Mouse (Mus musculus): ENCODE data around the gene Gm43302. TPM values are rescaled to one million over a fixed set of nuclear protein-coding genes. Genes with fewer than 3 reads are reported as not detected.
"Not testable (repeated sequence)": the region's sequence is repeated elsewhere in the genome, so short reads cannot be mapped to it uniquely, and the experiment has no call there.

The Gm43302 gene
- total RNA-seq, 2 experiments from 2014 or later = not detected

DNA sequence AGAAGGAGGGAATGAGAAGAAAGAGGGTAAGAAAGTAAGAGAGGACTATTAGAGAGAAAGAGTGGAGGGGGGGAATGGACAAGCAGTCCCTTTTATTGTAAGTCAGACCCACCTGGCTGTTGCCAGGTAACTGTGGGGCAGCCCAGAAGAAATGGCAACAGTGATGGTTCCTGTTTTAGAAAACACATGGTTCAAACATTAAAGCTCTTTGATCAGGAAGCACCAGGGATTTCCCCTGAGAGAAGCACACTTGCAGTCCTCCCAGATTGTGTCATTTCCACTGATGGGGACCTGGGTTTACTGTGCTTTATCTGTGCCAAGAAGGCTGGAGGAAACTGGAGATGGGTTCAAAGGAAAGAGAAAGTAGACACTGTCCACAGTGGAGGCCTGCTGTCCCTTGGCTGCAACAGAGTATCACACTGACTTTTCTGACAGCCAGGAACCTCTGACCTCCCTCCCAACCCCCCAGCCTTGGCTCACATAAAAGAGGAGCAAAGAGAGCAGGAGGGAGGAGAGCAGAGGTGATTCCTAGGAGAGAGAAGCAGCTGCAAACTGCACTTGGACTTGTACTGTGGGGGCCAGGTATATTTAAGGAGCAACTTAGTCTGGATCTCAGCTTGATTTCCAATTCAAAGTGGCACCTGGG, 95.5 kb downstream of the Gm43302 start:
- not testable (repeated sequence) for DNase-seq

DNA sequence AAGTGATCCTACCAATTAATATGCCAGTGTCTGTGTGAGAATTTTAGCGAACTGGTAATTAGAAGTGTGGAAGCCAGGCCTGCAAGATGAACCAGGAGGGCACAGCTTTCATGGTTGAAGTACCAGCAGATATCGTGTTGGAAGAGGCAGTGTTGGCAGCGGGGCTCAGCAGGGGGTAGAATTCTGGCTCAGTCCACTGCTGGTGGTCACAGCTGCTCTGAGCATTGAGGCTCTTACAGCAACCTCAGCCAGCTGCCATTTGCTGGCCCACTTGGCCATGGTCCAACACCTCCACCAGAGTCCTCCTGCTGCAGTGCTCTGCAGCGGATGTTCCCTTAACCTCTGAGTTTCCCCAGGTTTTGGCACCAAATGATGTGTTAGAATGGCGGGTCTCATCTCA, 97.2 kb downstream of the Gm43302 start:
- DNase-seq = not testable (repeated sequence)

DNA sequence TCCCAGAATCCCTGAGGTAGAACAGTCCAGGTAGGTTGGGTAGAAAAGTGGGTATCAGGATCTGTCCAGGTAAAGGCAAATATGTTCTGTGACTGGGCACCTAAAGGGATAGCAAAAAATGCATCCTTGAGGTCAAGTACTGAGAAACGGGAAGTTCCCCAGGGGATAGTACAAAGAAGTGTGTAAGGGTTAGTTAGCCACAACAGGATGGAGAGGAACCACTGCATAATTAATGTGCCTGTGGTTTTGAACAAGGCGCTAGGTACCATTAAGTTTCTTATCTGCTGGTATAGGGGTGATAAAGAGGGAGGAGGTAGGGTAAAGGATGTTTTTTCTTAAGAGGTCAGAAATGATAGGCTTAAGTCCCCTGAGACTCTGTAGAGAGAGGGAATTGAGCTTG, 101.0 kb downstream of the Gm43302 start:
- DNase-seq = not testable (repeated sequence)

DNA sequence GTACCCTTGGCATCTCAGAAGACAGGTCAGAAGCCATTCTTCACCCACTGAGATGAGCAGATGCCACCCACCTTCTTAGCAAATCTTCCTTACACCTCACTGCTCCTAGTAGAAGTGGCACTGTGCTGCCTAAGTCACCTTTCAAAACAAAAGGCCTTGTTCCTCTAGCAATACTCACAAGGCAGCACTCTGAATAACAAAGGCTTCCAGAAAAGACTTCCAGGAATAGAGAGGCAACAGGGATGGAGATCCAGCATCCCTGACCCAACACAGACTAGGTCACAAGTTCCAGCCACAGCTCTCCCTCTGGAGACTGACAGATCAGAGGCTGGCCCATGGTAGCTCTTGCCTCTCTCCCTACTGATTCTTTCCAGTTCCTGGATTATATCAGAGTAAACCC, 112.0 kb downstream of the Gm43302 start:
- DNase-seq = no peak

Other genes starting within 250 kb of the Gm43302 start
- 1 to 10 TPM; 8.5 to 9.1 TPM for gene Gbp9, start 154.2 kb downstream of the Gm43302 start, total RNA-seq (2021)
- gene Gbp8, start 154.2 kb downstream of the Gm43302 start, total RNA-seq (2021) = under 1 TPM; 0.43 to 0.50 TPM
- 1 to 10 TPM; 4.6 to 7.1 TPM for gene Gbp4, start 154.1 kb downstream of the Gm43302 start, total RNA-seq (2021)
- gene Gbp10, start 54.2 kb downstream of the Gm43302 start, total RNA-seq (2021) = not detected
- 1 to 10 TPM; 1.4 to 1.9 TPM for gene Gbp6, start within 50 bp of the Gm43302 start, total RNA-seq (2021)
- gene Lrrc8b, start 122.1 kb upstream of the Gm43302 start, total RNA-seq (2021) = 10 to 100 TPM; 20.6 to 21.3 TPM
- 10 to 100 TPM; 46.3 to 51.6 TPM for gene Lrrc8c, start 225.7 kb upstream of the Gm43302 start, total RNA-seq (2021)

All from heart, postnatal 4 days (tissue).